In the genomic region with DNA sequence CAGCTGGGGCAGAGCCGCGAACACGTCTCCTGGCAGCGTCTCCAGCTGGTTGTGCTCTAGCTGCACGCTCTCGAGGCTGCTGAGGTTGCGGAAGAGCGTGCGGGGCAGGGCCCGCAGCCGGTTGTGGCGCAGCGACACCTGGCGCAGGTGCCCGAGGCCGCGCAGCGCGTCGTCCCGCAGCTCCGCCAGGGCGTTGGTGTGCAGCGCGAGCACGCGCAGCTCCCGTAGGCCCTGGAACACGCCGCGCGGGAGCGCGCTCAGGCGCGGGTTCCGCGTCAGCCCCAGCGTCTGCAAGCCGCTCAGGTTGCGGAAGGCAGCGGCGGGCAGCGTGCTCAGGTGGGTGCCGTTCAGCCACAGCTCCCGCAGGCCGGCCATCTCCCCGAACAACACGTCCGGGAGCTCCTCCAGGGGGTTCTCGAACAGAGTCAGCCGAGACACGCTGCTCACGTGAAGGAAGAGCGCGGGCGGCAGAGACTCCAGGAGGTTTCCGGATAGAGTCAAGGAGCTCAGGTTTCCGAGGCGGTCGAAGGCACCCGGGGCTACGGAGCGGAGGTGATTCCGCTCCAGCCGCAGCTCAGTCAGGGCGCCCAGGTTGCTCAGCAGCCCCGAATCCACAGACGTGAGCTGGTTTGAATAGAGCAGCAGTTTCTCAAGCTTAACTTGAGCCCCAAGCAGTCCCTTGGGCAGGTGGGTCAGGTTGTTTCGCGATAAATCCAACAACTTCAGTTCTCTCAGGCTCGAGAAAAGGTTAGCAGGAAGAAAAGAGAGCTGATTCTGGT, we compare ENCODE assay signal across 9 mouse cellular contexts. TPM values are rescaled to one million over a fixed set of nuclear protein-coding genes. Genes with fewer than 3 reads are reported as not detected.
DNase-seq lines count a peak whose midpoint lies in the region; ATAC-seq and TF ChIP-seq lines count a peak whose summit lies in the region.
"Had no signal": no experiment of that assay in that cellular context is flagged by ENCODE, and none has a peak within 500 bp of the region (broad histone marks: within the 10 kb centered on the region; RNA-seq: fewer than 3 reads in every experiment).

No protein-coding gene starts in this region.

- peak overlapping the region; percentile 97 for H3K4me2 ChIP-seq in intestine, postnatal 0 days (replicated peaks; ENCODE audit: low read depth)

- 0 out of 2 replicates have a peak, but pooled peaks have one; percentile 21 for TF ChIP-seq POLR2A in small intestine, adult 2 months (IDR thresholded peaks at IDR 0.05; ENCODE audit: low read depth, low read length)

- H3K27me3 ChIP-seq in intestine, postnatal 0 days (replicated peaks; ENCODE audit: control insufficient read depth, insufficient read depth, low read length) = peaks cover 18% of the 10 kb centered on the region
- H3K27me3 ChIP-seq in limb, embryonic 10.5 days (ENCODE audit: low read depth, poor library complexity, severe bottlenecking) = peaks cover 74% of the 10 kb centered on the region
- peaks cover 6% of the 10 kb centered on the region; the same call in 1 of the 2 replicates for H3K27me3 ChIP-seq in small intestine, adult 2 months (ENCODE audit: control insufficient read depth, insufficient read depth, low read length)

- H3K9ac ChIP-seq in intestine, postnatal 0 days (ENCODE audit: low read depth, low read length) = peak overlapping the region; percentile 44

- H3K4me1 ChIP-seq in intestine, postnatal 0 days (replicated peaks; ENCODE audit: control insufficient read depth, insufficient read depth, low read length) = peaks cover 7% of the 10 kb centered on the region; the same call in 1 of the 2 replicates
- peaks cover 22% of the 10 kb centered on the region for H3K4me1 ChIP-seq in limb, embryonic 10.5 days
- peaks cover 8% of the 10 kb centered on the region for H3K4me1 ChIP-seq in small intestine, adult 2 months (ENCODE audit: control insufficient read depth, insufficient read depth, insufficient read length, low read length)

- no peaks in the 10 kb centered on the region for H3K36me3 ChIP-seq in intestine, postnatal 0 days (ENCODE audit: control insufficient read depth, insufficient read depth)
- H3K36me3 ChIP-seq in limb, embryonic 10.5 days = 0 out of 2 replicates have a peak, but pooled peaks cover 5% of the 10 kb centered on the region
- 0 out of 2 replicates have a peak, but pooled peaks cover 2% of the 10 kb centered on the region for H3K36me3 ChIP-seq in small intestine, adult 2 months (ENCODE audit: control insufficient read depth, insufficient read depth, low read length)

- no peaks in the 10 kb centered on the region for H3K9me3 ChIP-seq in intestine, postnatal 0 days (ENCODE audit: control insufficient read depth)
- H3K9me3 ChIP-seq in limb, embryonic 10.5 days (replicated peaks) = no peaks in the 10 kb centered on the region

- DNase-seq in gastrocnemius, adult 18-20 months (ENCODE audit: low spot score) = peak; percentile 15
- no peak for DNase-seq in gastrocnemius, adult 8-10 months (ENCODE audit: low spot score in 2 of 2)
- DNase-seq in cerebellum, adult 9-11 months = peak; percentile 82
- peak; percentile 26 to 54 for DNase-seq in frontal cortex, postnatal 10 days (ENCODE audit: low spot score in 2 of 2)
- peak; percentile 72 for DNase-seq in limb, embryonic 10.5 days (ENCODE audit: low spot score)
- DNase-seq in mesoderm, embryonic 11.5 days (ENCODE audit: low read depth, low spot score) = peak; percentile 58

- WGBS in intestine, postnatal 0 days = under 1% methylated on average over 72 of the region's 72 CpGs
- WGBS in limb, embryonic 10.5 days = under 1% methylated on average over 72 of the region's 72 CpGs
- WGBS in small intestine, adult 2 months = 1% methylated on average over 72 of the region's 72 CpGs

- TF ChIP-seq CTCF in intestine, postnatal 0 days (IDR thresholded peaks at IDR 0.05; ENCODE audit: low read depth) = peak; percentile 74
- no peak for TF ChIP-seq CTCF in small intestine, adult 2 months (IDR thresholded peaks at IDR 0.05; ENCODE audit: extremely low read depth, insufficient read length, insufficient replicate concordance, low read depth, low read length)

- no peak overlapping the region for H3K27ac ChIP-seq in intestine, postnatal 0 days (ENCODE audit: low read depth, low read length)
- peak overlapping the region; percentile 67 for H3K27ac ChIP-seq in limb, embryonic 10.5 days
- no peak overlapping the region for H3K27ac ChIP-seq in small intestine, adult 2 months (ENCODE audit: insufficient read depth, low read depth, low read length)

- peak overlapping the region; percentile 54 for H3K4me3 ChIP-seq in intestine, postnatal 0 days (ENCODE audit: low read depth, low read length)
- H3K4me3 ChIP-seq in limb, embryonic 10.5 days = peak overlapping the region; percentile 62
- peak overlapping the region; percentile 74 for H3K4me3 ChIP-seq in small intestine, adult 2 months (ENCODE audit: low read depth, low read length)

- peak; percentile 73 for ATAC-seq in intestine, postnatal 0 days

RNA-seq across cellular contexts. Expression of a gene that starts 1.8 kb away (rescaled TPM):
- total RNA-seq in gastrocnemius, adult 18-20 months (2021) = not detected
- not detected for total RNA-seq in gastrocnemius, adult 8-10 months (2022)
- polyA plus RNA-seq in intestine, postnatal 0 days (2015; fragmentation: Nextera tagmentation; extraction: Ambion mirVana) = 0.13 TPM in 2 replicates
- polyA plus RNA-seq in limb, embryonic 10.5 days (2016; fragmentation: Nextera tagmentation; extraction: Ambion mirVana) = 1.5 and 1.7 TPM in 2 replicates
- 0.38 and 0.39 TPM in 2 replicates for polyA plus RNA-seq in small intestine, adult 2 months (2012; rRNA removed)

RNA-seq across cellular contexts. Expression of a gene that starts 25.7 kb away (rescaled TPM):
- total RNA-seq in gastrocnemius, adult 18-20 months (2021) = under 1 TPM; 0.14 to 0.47 TPM
- total RNA-seq in gastrocnemius, adult 8-10 months (2022) = under 1 TPM; 0.05 to 0.31 (median 0.10) TPM
- polyA plus RNA-seq in intestine, postnatal 0 days (2015; fragmentation: Nextera tagmentation; extraction: Ambion mirVana) = 0.30 and 0.34 TPM in 2 replicates
- 0.23 and 0.68 TPM in 2 replicates for polyA plus RNA-seq in limb, embryonic 10.5 days (2016; fragmentation: Nextera tagmentation; extraction: Ambion mirVana)
- 0.06 TPM in 1 of 2 replicates, not detected in the other for polyA plus RNA-seq in small intestine, adult 2 months (2012; rRNA removed)
- total RNA-seq: neutrophil, adult 5-6 weeks had no signal

RNA-seq across cellular contexts. Expression of a gene that starts 41.5 kb away (rescaled TPM):
- under 1 TPM in 1 of 2 experiments, not detected in 1; 0.05 TPM for total RNA-seq in gastrocnemius, adult 18-20 months (2021)
- under 1 TPM in 2 of 4 experiments, not detected in 2; 0.07 to 0.13 TPM for total RNA-seq in gastrocnemius, adult 8-10 months (2022)
- polyA plus RNA-seq in intestine, postnatal 0 days (2015; fragmentation: Nextera tagmentation; extraction: Ambion mirVana) = 0.08 and 0.09 TPM in 2 replicates
- not detected in 2 replicates for polyA plus RNA-seq in limb, embryonic 10.5 days (2016; fragmentation: Nextera tagmentation; extraction: Ambion mirVana)
- polyA plus RNA-seq in small intestine, adult 2 months (2012; rRNA removed) = 0.06 and 2.2 TPM in 2 replicates

Comparison
In these comparisons a context has a peak if more than half of its experiments do, and no peak if none do; other contexts are left out.
1. DNase-seq: peak in gastrocnemius, adult 18-20 months (single experiment), cerebellum, adult 9-11 months (single experiment), frontal cortex, postnatal 10 days (2 of 2), limb, embryonic 10.5 days (single experiment) and mesoderm, embryonic 11.5 days (single experiment); none in gastrocnemius, adult 8-10 months (0 of 2).
2. Peak in every context shown above with its lines, with median percentiles within 50 percentile points of each other: H3K4me3 ChIP-seq.